Mouse (Mus musculus) forelimb bud, embryonic 11.5 days (tissue): ENCODE results near the gene Gm10260.

Experiments used
- DNase-seq: peaks from one replicate; pipeline ENCODE4 v3.0.0-alpha.2; 2012; ENCODE audit warnings: low read depth, low spot score

The Gm10260 gene

GRCm38 (mm10) chr13:97768803-97769202, 8.4 kb upstream of the Gm10260 start:
- DNase-seq: no peak

- DNase-seq: no peak
Measured at GRCm38 (mm10) chr13:97768046-97768682, 7.7 kb upstream of the Gm10260 start.

DNA sequence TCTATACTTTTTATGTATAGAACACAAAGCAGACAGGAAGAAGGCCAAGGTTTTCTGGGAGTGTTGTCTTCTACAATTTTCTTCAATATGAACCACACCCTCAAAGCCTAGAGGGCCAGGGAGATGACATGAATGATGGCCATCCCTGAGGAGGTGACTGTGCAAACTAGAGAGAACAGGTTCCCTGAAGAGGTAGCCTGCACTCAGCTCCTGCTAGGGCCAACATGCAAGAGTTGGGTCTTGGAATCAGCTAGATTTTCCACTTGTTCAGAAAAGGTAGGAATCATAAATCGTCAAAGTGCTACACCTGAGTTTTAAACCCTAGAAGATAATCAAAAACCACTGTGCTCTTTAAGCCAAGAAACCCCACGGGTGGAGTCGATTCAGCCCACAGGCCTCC, 6.2 kb upstream of the Gm10260 start:
- DNase-seq: no peak

DNA sequence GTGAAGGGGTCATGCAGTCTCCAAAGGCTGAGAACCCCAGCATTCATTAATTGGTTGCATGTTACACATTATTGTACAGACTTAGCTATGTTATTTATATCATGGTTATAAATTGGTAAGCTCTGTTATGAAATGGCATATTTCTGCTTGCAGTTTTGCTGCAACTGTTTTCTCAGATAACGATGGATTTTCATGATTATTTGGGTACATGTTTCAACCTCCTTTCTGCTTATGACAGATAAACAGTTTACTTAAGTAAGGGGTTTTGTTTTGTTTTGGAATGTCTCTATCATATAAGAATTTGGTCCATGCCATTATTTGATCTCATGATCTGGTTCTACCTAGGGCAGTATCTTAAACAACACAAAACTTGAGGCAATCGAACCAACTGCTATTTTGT, 5.5 kb upstream of the Gm10260 start:
- DNase-seq: no peak

DNA sequence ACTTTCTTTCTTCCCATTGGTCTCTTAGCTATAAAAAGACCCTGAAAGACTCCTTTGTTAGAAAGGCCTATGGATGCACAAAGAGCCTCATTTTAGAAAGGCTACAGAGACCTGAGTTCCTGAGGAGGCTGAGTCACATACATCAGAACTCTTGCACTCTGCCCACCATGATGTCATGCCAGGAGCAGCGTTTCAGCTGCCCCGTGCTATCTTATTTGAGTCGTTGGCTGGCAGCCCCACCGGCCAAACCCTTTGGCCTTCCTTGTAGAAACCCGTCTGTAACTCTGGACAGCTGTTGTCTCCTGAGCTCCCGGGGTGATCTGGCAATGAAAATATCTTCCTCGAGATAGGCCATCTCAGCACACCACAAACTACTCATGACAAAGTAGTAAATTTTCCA, 3.6 kb upstream of the Gm10260 start:
- DNase-seq: peak; percentile 8

DNA sequence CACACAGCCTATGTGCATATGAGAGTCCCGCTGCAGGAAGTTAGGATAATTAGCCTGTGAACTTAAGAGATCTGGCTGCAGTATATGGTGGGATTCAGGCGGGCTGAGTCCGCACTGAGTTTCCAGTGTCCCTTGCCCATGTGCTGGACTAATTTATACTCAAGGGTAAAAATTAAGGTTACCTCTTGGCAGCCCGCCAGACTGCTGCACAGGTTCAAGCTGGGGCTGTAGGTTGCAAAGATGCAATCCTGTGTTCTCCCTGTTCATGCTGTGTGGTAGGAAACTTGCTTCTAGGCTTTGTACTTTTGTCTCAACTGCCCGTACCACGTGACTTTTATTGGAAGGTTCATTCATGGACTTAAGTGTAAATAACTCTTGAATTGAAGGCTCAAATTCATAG, 3.0 kb upstream of the Gm10260 start:
- peak; percentile 48 for DNase-seq

GRCm38 (mm10) chr13:97762121-97762520, 1.7 kb upstream of the Gm10260 start:
- no peak for DNase-seq

DNA sequence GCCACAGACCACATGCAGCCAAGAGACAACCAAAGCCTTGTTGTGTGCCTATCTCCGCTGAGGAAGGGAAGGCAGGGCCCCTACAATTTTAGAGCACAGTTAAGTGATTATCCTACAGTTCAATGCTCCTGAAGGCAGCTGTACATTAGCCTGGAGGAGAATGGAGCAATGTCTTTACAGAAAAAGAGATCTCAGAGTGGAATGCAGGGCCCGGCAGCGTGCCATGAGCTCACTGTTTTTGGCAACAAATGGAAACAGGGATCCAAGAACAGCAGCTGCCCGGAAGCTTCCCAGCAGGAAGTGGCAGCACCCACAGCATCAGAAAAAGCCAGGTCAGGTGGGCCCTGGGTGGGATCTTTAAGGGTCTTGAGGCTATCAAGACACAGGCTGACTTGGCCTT, 3.4 kb downstream of the Gm10260 start:
- no peak for DNase-seq

DNA sequence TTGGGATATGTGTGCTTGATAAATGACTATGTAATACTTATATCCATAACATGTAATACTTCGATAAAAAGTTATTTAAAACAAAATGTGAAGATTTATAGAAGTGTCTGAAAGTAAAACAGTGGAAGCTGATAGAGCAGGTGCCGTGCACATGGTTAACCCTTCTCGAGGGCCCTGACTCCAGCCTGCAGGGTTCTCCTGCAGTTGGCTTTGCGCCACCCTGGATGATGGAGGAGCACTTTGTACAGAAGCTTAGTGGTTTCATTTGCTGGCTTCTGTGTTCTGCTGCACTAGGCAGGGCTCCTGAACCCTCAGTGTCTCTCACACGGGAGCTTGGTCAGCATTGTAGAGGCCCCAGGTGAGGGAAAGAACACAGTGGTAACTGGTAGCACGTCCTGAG, 4.3 kb downstream of the Gm10260 start:
- no peak for DNase-seq

GRCm38 (mm10) chr13:97750851-97751381, 9.5 kb downstream of the Gm10260 start:
- DNase-seq: no peak

DNA sequence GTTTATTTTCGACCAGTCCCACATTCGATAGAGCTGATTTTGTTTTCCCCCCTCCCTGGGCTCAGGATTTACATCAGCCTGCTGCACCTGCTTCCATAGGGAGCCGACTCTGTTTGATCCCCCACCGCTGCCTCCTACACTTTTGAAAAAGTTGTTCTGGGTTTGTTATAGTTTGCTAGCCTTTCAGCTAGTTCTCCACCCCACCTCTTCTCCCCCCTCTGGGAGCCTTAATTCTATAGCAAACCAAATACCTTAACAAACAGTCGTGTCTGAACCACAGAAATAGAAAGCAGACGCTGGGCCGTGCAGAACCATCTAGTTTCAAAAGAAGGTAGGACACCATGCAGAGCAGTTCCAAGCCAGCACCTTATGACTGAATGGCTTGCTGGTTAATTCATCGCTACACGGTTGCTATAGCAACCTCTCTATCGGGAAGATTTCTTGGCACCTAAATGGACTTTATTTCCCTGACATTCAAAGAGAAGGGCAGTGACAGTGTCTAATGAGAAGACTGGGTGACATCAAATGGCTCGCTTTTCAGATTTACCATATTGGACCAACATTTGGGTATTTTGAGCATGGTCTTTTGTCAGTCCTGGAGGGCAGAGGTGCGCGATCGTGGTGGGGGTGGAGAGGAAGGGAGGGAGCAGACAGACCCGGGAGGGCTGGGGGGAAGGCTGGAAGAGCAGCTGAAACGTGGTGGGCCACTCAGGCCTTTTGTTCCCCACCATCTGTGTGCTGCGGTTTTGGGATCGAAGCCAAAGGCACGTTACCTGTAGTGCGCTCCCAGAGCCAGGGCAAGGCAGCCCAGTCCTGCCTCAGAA, 13.2 kb downstream of the Gm10260 start:
- peak; percentile 3 for DNase-seq

DNA sequence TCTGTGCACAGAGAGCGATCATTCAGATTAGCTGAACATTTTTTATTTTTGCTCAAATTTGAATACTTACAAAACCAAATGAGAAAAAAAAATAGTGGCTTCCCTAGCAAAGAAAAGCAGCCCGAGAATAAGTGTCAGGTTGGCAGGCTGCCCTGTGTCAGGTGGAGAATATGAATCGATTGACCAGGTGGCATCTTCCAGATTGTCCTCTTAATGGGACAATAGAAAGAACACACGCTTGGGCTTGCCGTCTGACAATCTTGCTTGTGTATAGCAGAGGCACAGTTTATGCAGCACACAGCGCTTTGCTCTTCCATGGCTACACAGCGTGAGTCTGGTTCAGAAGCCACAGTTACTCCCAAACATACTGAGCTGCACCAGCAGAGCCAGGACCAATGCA, 15.8 kb downstream of the Gm10260 start:
- DNase-seq: no peak

- no peak for DNase-seq
Measured at GRCm38 (mm10) chr13:97744036-97744435, 16.4 kb downstream of the Gm10260 start.

GRCm38 (mm10) chr13:97743229-97743988, 17.0 kb downstream of the Gm10260 start:
- DNase-seq: no peak

DNA sequence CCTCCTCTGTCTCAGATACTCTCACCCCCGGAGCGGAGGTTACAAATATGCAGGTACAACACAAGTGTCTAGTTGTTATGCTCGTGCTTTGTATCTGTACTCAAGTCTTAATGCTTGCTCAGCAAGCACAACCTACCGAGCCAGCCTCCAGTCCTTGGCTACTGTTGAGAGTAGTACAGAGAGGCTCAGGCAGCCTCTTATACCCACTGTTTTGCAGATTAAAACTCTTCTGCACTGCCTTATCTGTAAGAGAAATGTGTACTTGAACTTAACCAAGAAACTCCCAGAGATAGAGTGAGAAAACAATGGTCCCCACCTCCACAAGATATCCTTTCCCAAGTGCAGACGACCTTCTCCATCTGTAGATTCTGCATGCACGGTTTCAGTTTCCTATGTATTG, 24.5 kb downstream of the Gm10260 start:
- no peak for DNase-seq

DNA sequence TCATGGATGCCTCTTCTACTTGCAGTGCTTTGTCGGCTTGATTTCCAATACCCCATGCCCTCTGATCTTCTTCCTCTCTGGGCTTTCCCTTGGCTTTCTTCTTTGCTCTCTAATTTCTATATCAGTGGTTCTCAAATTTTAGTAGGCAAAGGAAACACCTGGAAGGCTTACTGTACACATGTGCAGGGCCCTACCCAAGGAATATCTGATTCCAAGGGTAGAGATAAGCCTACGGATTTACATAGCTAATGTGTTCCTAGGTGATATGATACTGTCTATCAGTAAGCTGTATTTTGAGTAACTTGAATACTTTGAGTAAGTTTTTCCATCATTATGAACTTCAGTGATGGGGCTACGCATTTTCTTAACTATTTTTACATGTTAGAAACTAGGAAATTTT, 25.7 kb downstream of the Gm10260 start:
- DNase-seq: no peak

DNA sequence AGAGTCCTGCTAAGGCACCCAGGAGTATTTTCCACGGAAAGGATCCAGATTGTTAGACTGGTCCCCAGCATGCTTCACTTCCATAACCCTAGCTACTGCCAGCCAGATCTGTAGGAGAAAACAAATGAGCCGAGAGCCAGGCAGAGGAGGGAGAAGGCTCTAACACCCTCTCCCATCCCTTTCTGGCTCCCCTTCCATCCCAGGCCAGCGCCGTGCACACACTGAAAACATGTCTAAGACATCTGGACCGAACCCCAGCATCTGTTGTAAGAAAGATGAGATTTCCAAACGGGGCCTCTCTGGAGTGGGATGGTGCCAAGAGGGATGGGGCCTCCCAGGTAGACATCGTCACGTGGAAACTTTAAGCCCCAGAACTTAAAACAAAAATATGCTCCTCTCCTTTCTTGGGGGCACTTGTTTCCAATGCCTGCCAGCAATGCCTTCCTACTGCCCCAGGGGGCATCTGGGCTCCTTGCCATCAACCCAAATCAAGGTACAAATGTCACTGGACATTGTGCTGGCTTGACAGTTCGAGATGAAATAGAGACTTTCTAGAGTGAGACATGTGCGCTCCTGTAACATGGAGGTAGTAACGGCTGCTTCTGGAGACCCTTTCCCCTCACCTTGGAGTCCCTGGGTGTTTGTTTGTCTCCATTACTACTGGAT, 35.1 kb downstream of the Gm10260 start:
- no peak for DNase-seq

GRCm38 (mm10) chr13:97724551-97724950, 35.9 kb downstream of the Gm10260 start:
- DNase-seq: no peak

GRCm38 (mm10) chr13:97712506-97713275, 47.7 kb downstream of the Gm10260 start:
- no peak for DNase-seq

- DNase-seq: no peak
Measured at GRCm38 (mm10) chr13:97711510-97711909, 48.9 kb downstream of the Gm10260 start.
